Mouse (Mus musculus): ENCODE measurements around the gene Lgals3.

DNA sequence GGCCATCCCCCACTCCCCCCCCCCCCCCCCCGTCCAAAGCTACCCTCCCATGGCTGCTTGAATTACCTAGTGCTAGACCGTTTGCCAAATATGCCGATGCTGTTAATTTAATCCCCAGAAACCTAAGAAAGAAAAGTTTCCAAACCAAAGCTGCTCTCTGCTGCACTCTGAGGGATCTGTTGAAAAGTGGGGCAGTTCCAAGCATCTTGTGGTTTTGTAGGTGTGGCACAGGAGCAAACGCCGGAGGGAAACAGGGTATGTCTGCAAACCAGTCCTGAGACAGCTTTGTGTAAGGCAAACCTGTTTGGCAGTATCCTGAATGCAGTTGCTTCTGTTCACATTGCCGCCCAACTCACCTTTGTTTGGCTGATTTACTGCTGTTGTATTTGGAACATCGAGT lies 10.8 kb downstream of the Lgals3 start:
- TF ChIP-seq CTCF (IDR thresholded peaks at IDR 0.05; ENCODE audit: control insufficient read depth, insufficient read depth, insufficient read length) (no peak), MYOG (IDR thresholded peaks at IDR 0.05; ENCODE audit: control insufficient read depth, extremely low read depth, insufficient read length) (no peak), USF1 (IDR thresholded peaks at IDR 0.05; ENCODE audit: low read depth) (no peak)
